Mouse (Mus musculus) frontal cortex, adult (tissue): Measurements from ENCODE around the gene Cidec.
A peak's percentile ranks its signal among the peaks of the same experiment; 100 is the strongest.

ENCODE experiments used
- ATAC-seq: cut with Nextera tagmentation; 2 replicates; pipeline ENCODE4 v1.9.2; 2017; ENCODE audit warnings: mild to moderate bottlenecking, moderate library complexity, mixed read lengths; ENCODE audit not compliant: low TSS enrichment

The Cidec gene

GRCm38 (mm10) chr6:113406683-113407082 lies 28.9 kb downstream of the Cidec start:
- ATAC-seq = no peak

- peak; percentile 81 for ATAC-seq
Observed at GRCm38 (mm10) chr6:113405483-113405882, 30.1 kb downstream of the Cidec start.

DNA sequence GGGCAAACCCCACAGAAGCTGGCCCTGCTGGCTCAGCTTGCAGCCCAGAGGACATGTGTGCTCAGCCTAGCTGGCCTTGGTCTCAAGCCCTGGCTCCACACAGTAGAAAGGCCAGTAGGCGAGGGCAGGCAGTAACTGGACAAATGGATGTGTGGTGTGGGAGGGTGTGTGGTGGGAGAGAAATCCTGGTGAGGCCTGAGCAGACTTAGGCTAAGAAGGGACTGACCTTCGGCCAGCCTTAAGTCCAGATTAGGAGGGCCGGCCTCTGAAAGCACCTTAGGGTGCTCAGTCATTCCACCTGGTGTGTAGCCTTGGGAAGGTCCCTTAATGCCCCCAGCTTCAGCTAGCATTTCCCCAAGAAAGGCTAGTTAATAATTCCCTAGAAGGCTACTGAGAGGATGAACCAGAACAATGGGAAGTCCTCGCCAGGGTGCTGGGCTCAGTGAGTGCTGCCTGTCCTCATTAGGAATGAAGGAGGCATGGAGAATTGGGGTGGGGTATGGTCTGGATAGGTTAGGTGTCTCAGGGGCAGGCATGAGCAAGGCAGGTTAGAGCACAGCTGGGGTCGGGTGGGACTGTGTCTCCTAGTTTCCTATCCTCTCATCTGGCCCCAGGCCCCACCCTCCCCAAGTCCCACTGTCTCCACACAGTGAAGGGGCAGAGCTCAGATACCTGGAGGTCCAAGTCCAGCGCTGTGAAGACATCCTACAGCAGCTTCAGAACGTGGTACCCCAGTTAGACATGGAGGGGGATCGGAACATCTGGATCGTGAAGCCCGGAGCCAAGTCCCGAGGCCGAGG lies 30.7 kb downstream of the Cidec start:
- ATAC-seq = 0 out of 2 replicates have a peak, but pooled peaks have one; percentile 4

DNA sequence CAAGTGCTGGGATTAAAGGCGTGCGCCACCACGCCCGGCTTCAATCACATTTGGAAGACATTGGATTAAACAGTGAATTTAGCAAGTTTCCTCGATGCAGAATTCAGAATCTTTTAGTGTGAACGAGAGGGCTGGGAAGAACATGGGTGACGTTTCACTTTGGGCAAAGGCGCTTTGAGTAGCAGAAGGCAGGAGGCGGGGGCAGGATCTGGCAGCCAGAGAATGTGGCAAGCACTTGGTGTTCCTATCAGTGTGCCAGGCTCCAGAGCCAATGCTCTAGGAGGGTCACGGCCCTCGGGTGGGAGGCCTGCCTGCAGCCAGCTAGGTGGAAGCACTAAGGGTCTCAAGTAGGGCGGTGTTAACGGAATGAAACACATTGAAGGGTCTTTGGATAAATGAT lies 33.5 kb downstream of the Cidec start:
- ATAC-seq = peak; percentile 58

DNA sequence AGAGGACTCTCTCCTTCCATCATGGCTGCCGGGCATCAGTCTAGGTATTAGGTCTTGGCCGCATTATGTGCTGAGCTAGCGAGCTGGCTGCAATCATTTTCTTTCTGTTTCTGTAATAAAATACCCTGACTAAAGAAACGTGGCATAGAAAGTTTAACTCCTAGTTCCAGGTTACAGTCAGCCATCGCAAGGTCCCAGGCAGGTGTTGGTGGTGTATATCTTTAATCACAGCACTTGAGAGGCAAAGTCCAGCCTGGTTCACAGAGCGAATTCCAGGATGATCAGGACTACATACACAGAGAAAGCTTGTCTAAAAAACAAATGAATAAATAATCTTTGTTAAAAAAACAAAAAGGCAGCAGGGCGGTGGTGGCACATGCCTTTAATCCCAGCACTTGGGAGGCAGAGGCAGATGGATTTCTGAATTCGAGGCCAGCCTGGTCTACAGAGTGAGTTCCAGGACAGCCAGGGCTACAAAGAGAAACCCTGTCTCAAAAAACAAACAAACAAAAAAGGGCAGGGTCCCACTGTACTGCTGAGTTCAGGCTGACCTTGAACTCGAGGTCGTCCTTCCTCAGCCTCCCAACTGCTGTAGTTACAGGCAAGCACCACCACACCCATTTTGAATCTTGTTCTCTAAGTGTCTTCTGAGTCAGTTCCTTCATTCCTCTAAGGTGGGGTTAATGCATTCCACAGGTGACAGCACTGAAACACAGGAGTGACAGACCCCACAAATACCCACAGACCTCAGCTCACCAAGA lies 39.1 kb downstream of the Cidec start:
- ATAC-seq = no peak

DNA sequence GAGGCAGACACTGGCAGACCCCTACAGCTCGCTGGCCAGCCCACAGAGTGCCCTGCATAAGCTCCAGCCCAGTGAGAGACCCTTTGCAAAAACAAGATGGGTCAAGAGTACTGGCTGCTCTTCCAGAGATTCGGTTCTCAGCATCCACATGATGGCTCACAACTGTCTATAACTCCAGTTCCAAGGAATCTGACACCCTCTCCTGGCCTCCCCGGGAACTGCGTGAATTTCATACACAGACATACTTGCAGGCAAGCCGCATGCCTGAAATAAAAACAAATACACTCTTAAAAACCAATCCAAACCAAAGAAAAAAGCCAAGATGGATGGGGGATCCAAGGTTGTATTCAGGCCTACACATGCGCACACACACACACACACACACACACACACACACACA lies 40.1 kb downstream of the Cidec start:
- no peak for ATAC-seq

- ATAC-seq = no peak
Observed at GRCm38 (mm10) chr6:113394811-113395210, 40.7 kb downstream of the Cidec start.

- no peak for ATAC-seq
Observed at GRCm38 (mm10) chr6:113393951-113394350, 41.6 kb downstream of the Cidec start.

- ATAC-seq = peak; percentile 72
Observed at GRCm38 (mm10) chr6:113392387-113393071, 43.0 kb downstream of the Cidec start.

DNA sequence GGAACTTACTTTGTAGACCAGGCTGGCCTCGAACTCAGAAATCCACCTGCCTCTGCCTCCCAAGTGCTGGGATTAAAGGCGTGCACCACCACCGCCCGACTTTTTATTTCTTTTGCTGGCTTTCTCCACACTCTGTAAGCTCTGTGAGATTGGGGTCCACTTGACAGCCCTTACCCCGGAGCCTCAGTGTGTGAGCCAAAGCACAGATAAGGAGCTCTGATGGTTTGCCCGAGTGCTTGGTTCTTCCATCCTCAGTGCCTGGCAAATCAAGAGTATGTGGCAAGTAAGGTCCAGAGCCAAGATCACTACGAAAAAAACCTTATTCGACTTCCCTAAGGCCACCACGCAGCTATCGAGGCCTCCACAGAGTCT lies 43.6 kb downstream of the Cidec start:
- 0 out of 2 replicates have a peak, but pooled peaks have one; percentile 2 for ATAC-seq

GRCm38 (mm10) chr6:113390715-113391114 lies 44.8 kb downstream of the Cidec start:
- no peak for ATAC-seq

DNA sequence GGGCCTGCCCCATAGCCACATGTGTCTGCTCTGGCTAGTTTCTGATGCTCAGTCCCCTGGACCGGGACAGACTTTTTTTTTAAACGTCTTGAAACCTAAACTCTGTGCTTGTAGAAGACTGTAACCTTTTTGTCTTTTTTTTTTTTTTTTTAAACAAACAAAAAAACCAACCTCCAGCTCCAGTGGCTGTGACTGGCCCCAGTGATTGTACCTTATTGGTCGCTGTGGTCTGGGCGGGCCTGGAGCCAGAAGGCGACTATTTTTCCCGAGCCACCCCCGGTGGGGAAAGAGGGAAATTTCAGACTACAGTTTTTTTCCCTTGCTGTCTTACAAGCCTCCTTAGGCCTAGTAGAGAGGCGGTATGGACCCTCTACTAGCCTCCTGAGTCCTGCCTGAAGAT lies 46.6 kb downstream of the Cidec start, which contains the start of gene Ttll3:
Ttll3 (plus strand) TSS at position 301 of the 400 bp plus-strand sequence.
- no peak for ATAC-seq

- ATAC-seq = no peak
Observed at GRCm38 (mm10) chr6:113386025-113386424, 49.5 kb downstream of the Cidec start.

- no peak for ATAC-seq
Observed at GRCm38 (mm10) chr6:113385160-113385714, 50.3 kb downstream of the Cidec start.

DNA sequence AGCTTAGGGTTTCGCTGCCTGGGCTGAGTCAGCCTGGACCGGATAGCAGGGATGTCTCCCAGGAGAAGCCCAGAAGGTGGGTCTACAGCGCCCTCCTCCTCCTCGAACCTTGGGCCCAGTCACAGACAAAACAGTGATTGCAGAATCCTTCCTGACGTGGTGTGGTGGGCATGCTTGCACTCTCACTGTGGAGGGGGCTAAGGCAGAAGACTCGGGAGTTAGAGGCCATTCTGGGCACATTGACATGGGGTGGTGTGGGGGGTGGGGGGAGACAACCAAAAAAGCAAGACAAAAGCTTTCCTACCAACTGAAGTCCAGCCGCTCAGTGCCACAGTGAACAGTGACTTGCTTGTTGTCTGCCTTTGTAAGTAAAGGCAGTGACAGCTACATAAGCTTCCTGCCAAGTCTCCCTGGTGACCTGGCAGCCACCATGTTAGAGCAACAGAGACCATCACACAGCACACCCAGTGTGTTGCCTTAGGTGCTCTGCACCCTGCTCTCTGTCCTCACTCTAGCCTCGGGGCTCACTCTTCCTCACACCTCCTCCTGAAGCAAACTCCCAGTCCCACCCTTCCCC lies 51.1 kb downstream of the Cidec start:
- ATAC-seq = 0 out of 2 replicates have a peak, but pooled peaks have one; percentile 24

- ATAC-seq = no peak
Observed at GRCm38 (mm10) chr6:113380480-113380879, 55.1 kb downstream of the Cidec start.

- no peak for ATAC-seq
Observed at GRCm38 (mm10) chr6:113379246-113379645, 56.3 kb downstream of the Cidec start.

GRCm38 (mm10) chr6:113377496-113378385 lies 57.8 kb downstream of the Cidec start, which contains the start of the genes Tada3 and Arpc4:
Tada3 (minus strand) TSS chr6:113377883.
Arpc4 (plus strand) TSS chr6:113378115.
- peak; percentile 94 for ATAC-seq

DNA sequence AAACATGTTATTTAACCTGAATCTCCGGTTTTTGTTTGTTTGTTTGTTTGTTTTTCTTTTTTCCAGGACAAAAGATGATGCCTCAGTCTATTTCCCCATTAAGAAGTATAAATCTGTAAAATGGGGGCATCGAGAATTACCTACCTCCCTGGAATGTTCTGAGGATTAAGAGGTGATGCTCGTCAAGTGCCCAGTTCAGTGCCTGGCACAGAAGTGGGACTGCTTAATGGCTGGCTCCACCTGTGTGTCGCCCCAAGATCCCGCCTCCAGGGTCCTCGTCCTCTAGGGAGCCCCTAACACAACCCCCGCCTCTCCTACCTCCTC lies 58.4 kb downstream of the Cidec start:
- no peak for ATAC-seq
